Mouse (Mus musculus) brain, embryonic 14.5 days (tissue): ENCODE data around the gene Rsrc2. TPM values are rescaled to one million over a fixed set of nuclear protein-coding genes. Genes with fewer than 3 reads are reported as not detected.
"Not testable (repeated sequence)": the region's sequence is repeated elsewhere in the genome, so short reads cannot be mapped to it uniquely, and the experiment has no call there.

Source experiments
- DNase-seq: peaks from one replicate; pipeline ENCODE4 v3.0.0-alpha.2; 2011; ENCODE audit warnings: low read depth
- CTCF ChIP-seq: fragments of 200-500 bp; IDR thresholded peaks from 2 replicates; pipeline ENCODE4 v1.5.1; 2012; ENCODE audit warnings: inconsistent platforms, mild to moderate bottlenecking, moderate library complexity, borderline replicate concordance; ENCODE audit not compliant: insufficient read depth, insufficient read length; ENCODE audit errors: extremely low read depth
- POLR2A ChIP-seq: fragments of 200-500 bp; IDR thresholded peaks from 2 replicates; pipeline ENCODE4 v1.6.1; 2012; ENCODE audit warnings: mild to moderate bottlenecking, inconsistent platforms, borderline replicate concordance; ENCODE audit not compliant: poor library complexity, insufficient read depth, insufficient read length, severe bottlenecking; ENCODE audit errors: extremely low read depth
- polyA plus RNA-seq: library from polyadenylated mRNA; depleted of rRNA; stranded (reverse); fragments of >200 nt; gene quantifications from 2 replicates; pipeline ENCODE4 v1.2.3, GENCODE M21; 2012; rRNA removed

Rsrc2 gene
- polyA plus RNA-seq: 112 and 115 TPM in 2 replicates

DNA sequence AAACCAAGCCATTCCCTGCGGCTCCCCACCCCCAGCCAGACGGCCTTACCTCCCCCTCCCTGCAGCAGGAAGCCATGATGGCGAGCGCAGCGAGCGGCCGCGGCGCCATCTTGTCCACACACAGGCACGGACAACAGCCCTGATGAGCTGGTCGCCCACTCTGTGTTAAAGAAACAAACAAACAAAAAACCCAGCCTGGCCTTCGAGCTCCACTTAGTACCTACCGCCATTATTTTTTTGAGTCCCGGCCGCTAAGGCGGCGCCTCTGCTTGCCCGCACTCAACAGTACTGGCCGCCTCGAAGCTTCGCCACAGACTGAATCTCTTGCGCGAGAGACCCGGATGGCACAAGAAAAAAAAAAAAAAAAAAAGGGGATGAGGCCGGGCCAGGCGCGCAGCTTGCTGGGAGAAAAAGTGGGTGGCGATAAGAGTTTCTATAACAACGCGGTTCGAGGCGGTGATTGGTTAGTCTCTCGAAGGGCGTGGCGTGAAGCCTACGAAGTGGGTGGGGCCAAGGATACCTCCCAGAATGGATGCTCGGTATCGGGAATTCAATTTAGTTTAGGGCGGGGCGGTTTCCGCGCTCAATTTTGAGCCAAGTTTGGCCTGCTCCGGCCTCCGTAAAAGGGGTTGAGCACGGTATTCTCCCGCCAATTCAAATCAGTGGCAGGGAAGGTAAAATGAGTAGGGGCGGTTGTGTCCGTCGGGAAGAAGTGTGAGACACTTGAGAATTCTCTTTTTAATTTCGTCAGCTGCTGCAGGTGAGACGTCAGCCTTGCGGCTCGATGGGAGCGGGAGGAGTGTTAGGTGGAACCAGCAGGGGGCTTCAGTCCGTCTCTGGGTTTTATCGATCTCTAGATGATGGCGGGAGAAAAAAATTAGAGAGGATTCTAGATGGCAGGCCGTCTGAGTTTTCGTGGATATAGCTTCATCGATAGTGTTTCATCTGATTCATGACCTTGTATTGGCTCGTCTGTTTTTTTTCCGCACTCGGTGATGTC, at the start of gene Rsrc2, which contains the start of gene Kntc1:
Rsrc2 (minus strand) TSS at position 350 of the 1,000 bp plus-strand sequence.
Kntc1 (plus strand) TSS at position 652 of the 1,000 bp plus-strand sequence.
- peak; percentile 27; the same call in 1 of the 2 replicates for TF ChIP-seq CTCF
- TF ChIP-seq POLR2A: peak; percentile 89; the same call in 1 of the 2 replicates

DNA sequence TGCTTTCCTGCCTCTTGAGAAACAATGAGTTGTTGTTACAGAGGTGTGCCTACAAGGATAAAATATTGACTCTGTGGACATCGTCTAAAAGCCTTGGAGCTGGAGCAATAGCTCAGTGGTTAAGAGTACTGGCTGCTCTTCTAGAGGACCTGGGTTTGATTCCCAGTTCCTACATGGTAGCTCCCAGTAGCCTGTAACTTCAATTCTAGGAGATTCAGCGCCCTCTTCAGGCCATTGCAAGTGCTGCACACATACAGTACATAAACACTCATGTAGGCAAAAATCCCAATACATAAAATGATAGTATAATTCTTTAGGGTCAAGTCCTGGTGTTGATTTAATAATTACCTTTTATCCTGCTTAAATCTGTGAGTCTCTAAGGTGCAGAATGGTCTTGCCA, 43.9 kb upstream of the Rsrc2 start:
- TF ChIP-seq POLR2A: no peak
- TF ChIP-seq CTCF: no peak
- no peak for DNase-seq

More for the DNA sequence above, at the start of gene Rsrc2, which contains the start of gene Kntc1:
- peak; percentile 100 for DNase-seq

DNA sequence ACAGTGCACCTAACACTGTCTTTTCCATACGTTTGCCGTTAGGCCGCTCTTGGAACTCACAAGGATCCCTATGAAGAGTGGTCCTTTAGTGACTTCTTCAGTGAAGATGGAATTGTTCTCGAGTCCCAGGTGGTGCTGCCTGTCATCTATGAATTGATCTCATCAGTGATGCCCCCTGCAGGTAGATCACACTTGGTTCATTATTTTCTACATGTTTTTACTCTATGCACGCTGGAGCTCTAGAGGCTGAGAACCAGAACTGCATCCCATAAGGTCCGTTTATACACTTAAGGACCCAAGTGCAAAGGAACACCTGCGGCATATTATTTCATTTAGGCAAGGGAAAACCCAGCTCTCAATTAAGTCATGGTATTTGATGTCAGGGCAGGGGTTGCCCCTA, 39.8 kb upstream of the Rsrc2 start:
- no peak for DNase-seq
- TF ChIP-seq CTCF: no peak
- no peak for TF ChIP-seq POLR2A

DNA sequence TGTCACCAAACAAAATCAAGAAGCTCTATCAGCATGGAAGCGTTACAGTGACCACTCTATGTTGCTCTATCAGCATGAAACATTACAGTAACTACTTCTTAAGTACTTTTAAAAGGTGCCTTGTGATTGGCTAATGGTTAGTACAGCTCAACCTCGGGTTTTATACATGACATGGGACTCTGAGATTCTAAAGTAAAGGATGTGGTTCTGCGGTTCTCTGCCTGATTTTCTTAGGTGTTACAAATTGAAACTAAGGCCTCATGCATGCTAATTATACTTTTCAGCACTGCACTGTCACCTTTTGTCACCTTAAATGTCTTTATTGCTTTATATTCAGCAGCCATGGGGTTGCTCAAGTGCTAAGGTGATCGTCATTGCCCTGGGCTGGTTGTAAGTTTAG, 32.6 kb upstream of the Rsrc2 start:
- no peak for DNase-seq
- TF ChIP-seq CTCF (no peak), POLR2A (no peak)

DNA sequence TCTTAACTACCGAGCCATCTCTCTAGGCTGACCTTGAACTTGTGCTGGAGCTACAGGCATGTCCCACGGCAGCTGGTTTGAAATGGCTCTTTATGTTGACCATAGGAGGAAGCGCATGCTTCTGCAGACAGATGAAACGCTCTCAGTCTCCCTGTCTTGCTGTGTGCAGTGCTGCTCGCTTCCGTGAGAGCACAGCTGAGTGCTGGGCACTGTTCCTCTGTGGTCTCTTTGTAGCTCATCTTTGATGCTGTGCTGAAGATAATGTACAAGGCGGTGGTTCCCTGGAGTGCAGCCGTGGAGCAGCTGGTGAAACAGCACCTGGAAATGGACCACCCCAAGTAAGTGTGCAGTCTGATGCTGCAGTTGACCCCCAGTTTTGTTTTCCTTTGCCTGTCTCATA, 31.5 kb upstream of the Rsrc2 start:
- DNase-seq: no peak
- TF ChIP-seq CTCF: no peak
- no peak for TF ChIP-seq POLR2A

DNA sequence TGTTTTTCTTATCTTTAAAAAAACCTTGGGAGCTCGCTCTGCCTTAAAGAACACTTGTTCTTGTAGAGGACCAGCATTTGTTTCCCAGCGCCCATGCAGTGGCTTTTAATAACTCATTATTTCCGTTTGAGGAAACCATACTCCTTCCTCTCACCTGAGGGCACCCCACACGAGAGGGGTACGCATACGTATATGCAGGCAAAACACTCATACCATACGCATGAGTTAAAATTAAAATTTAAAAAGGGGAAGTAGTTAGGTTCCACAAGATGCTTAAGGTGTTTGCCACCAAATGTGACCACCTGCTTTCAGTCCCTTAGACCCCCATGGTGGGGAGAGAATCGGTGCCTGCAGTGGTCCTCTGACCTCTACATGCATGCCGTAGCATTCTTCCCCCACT, 24.2 kb upstream of the Rsrc2 start:
- DNase-seq: no peak
- TF ChIP-seq CTCF (no peak), POLR2A (no peak)

DNA sequence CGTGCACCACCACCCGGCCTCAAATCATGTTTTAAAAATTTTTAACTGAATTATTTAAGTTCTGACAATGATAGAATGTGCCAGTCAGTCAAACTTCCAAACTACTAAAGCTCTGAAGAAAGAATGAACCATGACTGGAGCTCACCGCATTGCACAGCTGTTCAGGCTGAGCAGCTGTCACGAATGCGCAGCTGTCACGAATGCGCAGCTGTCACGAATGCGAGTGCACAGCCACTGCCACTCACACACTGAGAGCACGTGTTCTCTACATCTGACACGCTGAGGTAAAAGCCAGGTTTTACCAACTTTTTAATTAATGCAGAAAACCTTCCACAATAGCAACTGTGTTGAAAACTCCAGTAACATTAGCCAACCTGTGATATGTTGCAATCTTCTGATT, 17.2 kb upstream of the Rsrc2 start:
- not testable (repeated sequence) for DNase-seq

DNA sequence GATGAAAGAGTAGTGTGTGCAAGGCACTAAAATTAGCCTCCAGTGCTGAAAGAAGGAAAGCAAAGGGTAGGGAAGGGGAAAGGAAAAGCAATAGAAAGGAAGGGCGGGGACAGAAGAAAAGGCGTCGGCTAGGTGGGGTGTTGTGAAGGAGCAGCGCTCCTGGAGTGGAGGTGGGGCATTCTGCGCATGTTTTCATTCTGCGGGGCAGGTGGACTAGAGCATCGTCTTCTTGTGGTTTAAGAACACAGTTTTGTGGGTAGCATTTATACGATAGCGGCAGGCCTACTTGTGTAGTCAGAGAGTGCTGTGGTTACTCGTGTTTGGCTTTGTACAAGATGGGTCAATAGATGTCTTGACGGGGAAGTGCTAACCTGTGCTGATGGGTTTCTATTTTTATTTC, 16.3 kb upstream of the Rsrc2 start:
- DNase-seq: no peak
- TF ChIP-seq CTCF: no peak
- no peak for TF ChIP-seq POLR2A

DNA sequence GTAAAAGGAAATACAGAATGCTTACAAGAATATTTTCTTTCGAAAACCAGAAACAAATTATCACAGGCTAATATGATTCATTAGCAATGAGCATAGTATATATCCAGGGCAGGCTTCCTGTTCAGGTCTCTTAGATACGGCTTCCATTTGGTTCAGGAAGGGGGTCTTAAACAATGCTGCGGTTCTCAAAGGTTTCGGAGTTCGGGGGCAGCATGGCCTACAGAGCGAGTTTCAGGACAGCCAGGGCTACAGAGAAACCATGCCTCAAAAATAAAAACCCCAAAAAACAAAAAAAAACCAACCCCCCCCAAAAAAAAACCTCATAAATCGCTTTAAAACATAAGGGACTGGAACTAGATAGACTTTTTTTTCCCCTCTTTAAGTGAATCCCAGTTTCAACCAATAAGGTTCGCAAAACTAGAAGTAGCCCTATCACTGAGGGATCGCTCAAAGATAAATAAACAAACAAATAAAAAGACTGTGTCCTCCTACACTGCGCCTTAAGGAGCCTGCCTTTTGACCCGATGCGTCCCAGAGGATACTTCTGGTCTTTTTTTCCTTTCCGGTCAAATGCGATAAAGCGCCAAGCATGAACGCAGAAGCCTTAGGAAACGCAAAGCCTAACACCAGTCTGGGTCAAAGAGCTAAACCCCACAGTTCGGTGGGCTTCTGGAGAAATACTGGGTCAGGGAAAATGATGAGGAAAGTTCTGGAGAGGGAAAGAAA, 712 bp downstream of the Rsrc2 start:
- peak; percentile 47 for DNase-seq

DNA sequence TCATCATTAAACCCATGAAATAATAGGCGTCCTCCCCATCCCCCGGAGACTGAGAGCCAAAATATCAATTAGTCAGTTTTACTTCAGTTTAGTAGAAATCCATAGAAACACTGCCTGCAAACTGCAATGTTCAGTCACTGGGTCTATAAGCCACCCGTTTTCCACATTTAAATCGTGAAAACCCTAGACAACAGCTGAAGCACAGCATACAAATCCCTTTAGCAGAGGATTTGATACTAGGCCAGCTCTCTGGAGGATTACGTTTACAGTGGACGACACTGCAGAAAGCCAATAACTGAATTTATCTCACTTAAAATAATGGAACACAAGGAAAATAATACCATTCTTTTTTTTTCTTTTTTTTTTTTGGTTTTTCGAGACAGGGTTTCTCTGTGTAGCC, 1.6 kb downstream of the Rsrc2 start:
- DNase-seq: peak; percentile 47
- TF ChIP-seq POLR2A (no peak), CTCF (no peak)

More for the DNA sequence above, 712 bp downstream of the Rsrc2 start:
- TF ChIP-seq CTCF: no peak
- TF ChIP-seq POLR2A: no peak

DNA sequence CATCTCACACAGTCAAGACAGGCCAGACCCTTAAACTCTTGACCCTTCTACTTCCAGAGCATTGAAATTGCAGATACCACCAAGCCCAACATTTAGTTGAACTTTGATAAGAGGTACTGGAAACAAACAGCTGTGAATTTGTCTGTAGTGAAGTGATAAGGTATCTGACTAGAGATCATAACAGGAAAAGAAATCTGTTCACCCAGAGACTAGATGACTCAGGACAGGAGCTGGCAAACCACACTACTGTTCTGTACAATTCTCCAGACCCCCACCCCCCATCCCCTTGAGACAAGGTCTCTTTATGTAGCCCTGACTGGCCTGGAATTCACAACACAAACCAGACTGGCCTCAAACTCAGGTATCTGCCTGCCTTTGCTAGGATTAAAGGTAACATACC, 3.0 kb downstream of the Rsrc2 start:
- no peak for TF ChIP-seq POLR2A
- no peak for TF ChIP-seq CTCF
- DNase-seq: peak; percentile 9

DNA sequence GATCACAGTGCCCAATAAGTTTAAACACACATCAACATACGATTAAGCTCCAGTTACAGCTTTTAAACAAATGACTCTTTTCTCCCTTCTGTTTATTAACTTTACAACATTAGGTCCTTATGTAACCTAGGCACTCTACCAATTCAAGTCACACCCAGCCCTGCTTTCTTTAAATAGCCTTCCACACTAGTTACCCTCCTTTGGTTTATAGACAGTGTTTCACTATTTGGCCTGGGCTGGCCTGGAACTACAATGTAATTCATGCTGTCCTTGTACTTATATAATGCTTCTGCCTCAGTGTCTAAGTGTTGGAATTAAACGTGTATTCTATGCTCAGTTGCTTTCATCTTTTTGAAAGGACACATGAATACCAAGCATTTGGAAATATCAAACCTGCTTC, 4.9 kb downstream of the Rsrc2 start:
- TF ChIP-seq CTCF (no peak), POLR2A (no peak)
- DNase-seq: no peak

DNA sequence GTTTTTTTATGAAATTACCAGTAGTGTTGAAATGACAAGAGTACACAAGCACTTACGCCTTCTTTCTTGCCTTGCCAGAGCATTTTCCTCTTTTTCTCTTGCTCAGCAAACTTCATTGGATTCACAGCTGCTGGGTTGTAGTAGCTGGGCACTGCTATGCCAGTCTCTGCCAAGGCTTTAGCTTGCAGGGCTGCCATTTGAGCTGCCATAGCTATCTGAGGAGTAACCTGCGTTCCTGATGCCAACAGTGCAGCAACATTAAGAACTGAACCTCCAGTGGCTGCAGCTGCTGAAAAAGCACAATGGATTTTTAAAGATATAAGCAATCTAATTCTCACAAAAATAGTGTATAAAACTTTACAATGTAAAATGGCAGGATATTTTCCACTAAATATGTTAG, 18.2 kb downstream of the Rsrc2 start:
- TF ChIP-seq CTCF (no peak), POLR2A (no peak)
- DNase-seq: no peak

DNA sequence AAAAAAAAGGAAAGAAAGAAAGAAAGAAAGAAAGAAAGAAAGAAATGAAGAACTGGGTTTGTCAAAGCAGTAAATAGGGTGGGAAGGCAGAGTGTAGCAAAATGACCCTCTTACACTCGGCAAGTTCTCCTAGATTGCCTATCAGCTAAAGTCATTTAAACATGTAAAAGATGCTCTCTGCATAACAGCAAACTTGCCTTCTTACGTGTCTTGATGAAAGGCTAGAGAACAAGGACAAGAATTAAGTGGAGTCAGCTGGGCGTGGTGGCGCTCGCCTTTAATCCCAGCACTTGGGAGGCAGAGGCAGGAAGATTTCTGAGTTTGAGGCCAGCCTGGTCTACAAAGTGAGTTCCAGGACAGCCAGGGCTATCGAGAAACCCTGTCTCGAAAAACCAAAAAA, 25.4 kb downstream of the Rsrc2 start:
- not testable (repeated sequence) for DNase-seq
